Mouse (Mus musculus) kidney, adult 8-10 months (tissue): ENCODE data around the gene Igdcc3.

Experiments used
- DNase-seq, 2 experiments: peaks; one replicate each; pipeline ENCODE4 v3.0.0; 2022

The Igdcc3 gene

DNA sequence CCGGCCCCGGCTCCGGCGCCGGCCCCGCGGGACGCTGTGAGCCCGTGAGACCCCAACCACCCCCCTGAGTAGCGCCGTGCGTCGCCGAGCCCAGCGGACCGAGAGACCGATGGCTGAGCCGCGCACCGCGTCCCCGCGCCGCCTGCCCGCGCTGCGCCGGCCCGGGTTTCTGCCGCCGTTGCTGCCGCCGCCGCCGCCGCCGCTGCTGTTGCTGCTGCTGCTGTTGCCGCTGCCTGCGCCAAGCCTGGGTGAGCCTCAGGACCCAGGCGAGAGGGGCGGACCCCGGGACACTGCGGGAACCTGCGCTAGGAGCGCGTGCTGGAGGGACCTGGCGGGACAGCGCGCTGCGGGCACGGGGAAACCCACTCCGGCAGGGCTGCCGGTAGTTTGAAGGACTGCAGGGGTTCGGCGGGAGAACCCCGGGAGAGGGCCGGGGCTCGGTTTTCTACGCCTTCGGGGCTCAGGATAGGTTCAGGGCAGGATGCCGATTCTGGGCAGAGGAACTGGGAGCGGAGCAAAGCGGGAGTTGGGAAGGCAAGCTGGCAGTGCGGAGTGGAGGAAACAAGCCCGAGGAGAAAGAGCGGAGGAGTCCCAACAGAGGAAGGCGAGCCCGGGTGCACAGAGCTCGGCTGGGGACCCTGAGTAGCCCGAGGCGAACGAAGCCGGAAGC is 452 bp downstream of the Igdcc3 start:
- peak in 1 of 2 experiments; percentile 21 for DNase-seq

DNA sequence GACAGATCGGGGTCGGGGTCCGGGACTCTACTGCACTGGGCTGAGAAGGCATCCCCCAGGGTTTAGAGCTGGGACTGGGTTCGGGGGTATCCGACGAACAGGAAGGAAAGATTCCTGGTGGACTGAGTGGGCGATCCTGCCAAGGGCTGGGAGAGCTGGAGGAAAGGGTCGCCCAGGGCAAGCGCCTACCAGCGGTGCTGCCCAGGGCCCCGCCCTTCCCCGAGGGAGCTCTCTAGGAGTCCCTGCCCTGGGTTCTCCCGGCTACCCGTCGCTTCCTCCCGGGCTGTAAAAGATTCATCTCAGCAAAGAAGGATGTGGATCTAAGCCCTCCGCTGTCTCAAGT is 958 bp downstream of the Igdcc3 start:
- DNase-seq: no peak

DNA sequence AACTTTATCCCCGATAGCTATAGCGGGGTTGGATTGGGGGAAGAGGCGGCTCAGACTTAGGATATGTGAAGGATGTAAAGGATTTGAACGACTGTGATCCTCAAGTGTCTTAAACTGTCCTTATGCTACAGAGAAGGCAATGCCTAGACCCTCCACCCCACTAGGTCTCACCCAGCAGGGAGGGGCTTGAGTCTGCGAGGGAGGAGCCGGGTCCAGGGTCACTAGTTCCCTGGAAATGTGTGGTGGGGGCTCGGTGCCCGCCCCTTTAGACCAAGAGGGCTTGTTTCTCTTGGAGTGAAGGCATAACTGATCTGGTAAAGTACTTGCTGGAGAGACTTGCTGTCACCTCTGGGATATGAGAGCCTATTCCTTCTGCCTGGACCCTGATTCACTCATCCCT is 1.4 kb downstream of the Igdcc3 start:
- DNase-seq: no peak

DNA sequence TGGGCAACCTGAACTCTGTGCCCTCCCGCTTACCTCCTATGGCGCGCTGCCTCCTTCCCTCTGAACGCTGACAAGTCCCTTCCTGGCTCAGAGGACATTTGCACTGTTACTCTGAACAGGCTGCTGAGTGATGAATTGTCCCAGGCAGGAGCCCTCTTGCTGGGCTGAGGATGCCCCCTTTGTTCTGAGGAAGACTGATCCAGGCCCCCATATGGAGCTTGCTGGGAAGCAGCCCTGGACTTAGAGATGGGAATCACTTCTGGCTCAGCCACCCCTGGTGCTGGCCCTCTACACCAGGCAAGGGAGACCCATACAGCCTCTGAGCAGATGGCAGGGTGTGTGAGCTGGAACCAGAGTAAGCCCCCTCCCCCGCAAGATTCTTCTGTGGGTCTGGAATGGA is 5.0 kb downstream of the Igdcc3 start:
- DNase-seq: no peak

DNA sequence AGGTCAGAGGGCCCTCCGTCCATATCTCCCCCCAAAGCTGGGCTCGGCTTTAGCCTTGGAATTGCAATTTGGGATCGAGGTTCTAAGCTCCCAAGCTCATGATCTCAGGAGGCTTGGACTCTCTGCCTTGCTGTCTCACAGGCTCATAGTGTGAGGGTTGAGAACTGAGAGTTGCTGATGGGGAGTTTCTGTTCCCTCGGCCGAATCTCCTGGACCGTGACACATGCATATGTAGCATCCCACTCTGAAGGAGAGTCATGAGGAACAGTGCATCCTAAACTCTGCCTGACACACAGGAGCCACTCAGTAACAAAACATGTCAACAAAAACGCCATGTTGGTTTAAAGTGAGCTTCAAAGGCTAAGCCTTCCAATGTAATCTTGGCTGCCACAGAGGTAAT is 7.5 kb downstream of the Igdcc3 start:
- DNase-seq: no peak

DNA sequence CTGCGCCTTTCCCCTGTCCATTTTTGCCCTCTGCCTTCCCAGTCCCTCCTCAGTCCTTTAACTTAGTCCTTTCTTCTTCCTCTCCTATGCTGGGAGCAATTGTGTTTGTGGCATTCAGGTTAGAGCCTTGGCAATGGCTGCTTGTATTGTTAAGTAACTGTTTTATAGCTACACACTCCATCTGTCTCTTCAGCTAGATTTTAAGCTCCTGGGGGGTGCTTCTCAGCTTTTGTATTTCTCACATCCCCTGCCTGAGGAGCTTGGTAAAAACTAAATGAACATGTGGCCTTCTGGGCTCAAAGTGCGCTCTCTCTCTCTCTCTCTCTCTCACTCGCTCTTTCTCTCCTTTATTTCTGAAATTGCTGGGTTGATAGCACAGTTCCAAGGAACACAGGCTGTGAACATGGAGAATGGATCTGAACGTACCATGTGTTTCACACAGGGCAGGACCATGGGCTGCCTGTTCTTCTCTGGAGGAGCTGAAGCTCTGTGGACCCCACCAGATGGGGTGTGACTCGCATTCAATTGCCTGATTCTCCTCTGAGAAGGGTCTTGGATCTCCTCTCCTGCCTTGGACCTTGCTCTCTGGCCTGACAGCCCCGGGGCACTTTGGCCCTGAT is 11.8 kb downstream of the Igdcc3 start:
- no peak for DNase-seq

DNA sequence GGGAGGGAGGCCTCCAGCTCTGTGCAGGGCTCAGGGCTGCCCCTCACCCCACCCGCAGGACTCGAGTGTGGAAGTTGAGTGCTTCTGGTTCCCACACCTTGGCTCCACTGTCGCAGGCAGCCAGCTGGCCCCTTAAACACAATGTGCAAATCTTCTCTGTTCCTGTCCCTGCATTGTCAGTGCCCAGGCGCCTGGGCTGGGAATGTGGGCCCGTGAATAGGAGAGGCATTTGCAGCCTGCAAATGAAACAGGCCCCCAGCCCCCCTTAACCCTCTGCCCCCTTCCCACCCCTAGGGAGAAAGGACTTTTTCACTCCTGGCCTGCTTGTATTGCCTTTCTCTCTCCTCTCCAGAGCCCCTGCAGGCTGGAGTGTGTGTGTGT is 12.3 kb downstream of the Igdcc3 start:
- DNase-seq: peak; percentile 24 to 32

DNA sequence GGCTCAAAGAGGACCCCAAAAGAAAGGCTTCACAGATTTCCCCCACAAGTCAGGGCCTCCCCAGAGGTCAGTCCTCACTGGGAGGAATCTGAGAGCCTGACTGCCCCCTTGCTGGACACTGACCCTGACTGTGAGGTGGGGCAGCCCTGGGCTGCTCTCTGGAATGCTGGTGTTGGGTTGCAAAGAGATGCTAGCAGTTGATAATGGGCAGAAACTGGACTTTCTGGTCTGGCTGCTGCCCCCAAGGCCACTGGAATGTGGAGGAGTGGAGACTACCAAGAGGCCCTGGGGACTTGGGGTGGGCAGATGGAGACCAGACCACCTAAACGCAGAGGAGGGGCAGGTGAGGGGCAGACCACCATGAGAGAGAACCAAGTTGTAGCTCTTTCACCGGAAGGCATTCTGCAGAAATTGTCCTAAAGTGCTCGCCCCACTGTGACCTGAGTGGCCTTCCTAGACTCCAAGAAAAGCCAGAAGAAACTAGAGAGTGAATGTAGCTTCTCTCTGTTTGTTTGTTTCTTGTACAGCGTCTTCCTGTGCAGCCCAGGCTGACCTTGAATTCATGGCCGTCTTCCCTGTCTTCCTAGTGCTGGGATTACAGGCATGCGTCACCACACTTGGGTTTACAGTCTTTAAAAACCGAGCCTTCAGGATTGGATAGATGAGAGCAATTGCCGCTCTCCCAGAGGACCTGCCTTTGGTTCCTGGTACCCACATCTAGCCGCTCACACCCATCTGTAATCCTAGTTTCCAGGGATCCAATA is 13.9 kb downstream of the Igdcc3 start:
- peak; percentile 21 to 35 for DNase-seq

DNA sequence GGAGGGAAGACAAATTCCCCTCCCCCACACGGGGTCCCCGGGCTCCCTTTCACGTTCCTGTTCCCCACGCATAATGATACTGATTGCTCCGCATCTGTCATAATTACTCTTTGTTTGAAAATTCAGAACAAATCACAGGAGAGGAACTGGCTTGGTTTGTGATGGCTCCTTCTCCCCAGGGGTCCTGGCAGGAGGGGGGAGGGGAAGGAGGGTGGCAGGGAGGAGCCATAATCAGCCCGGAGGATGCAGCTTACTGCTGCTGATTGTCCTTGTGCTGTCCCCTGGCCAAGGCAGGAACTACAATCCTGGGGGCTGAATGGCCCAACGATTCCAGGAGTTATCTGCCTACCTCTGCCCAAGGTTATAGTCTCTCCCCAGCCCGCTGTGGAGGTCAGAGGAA is 15.6 kb downstream of the Igdcc3 start:
- DNase-seq: no peak

DNA sequence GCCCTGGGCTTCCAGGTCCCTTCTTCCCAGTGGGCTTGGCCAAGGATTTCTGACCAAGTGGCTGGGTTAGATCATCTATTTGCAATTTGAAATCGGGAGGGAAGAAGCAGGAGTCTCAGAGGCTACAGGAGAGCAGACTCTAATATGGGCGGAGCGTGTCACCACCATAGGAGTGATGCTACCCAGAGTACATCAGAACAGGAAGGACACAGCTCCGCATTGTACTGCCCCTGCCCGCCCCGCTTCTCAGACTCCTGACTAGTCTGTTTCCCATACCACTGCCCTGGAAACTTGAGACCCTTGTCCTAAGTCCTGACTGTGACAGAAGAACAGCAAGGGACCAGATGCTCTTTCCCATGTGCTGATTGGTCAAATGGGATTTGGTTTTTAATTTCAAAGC is 16.6 kb downstream of the Igdcc3 start:
- DNase-seq: no peak

DNA sequence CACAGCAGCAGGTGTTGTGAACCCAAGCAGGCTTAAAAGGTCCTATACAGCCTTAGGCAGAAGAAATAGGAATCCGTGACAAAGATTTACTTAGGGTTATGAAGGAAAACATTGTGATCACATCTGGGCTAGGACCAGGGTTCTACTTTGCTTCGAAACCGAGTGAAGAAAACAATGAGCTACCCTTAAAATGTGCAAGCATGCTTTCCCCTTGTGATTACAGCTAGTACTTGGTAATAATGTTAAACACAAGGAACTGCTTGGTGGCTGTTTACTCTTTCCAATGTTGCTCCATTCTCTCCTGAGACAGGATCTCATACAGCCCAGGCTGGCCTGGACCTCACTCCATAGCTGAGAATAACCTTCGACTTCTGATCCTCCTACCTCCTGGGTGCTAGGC is 20.2 kb downstream of the Igdcc3 start:
- DNase-seq: no peak

DNA sequence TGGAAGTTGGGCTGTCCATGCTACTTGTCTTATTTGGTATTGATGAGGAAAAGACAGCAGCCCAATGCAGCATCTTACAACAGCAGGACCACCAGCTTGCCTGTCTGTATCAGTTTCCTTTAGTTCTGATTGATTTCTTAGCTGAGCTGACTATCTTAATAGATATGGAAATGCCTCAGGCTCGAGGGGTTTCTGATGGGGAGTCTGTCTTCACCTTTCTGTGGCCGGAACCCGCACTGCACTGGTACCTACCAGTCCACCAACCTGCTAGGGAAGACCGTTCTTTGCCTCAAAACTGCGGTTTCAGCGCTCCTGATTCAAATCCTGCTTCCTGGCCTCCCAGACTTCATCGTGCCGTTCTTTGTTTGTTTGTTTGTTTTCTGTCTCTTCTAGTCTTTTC is 20.9 kb downstream of the Igdcc3 start:
- no peak for DNase-seq

DNA sequence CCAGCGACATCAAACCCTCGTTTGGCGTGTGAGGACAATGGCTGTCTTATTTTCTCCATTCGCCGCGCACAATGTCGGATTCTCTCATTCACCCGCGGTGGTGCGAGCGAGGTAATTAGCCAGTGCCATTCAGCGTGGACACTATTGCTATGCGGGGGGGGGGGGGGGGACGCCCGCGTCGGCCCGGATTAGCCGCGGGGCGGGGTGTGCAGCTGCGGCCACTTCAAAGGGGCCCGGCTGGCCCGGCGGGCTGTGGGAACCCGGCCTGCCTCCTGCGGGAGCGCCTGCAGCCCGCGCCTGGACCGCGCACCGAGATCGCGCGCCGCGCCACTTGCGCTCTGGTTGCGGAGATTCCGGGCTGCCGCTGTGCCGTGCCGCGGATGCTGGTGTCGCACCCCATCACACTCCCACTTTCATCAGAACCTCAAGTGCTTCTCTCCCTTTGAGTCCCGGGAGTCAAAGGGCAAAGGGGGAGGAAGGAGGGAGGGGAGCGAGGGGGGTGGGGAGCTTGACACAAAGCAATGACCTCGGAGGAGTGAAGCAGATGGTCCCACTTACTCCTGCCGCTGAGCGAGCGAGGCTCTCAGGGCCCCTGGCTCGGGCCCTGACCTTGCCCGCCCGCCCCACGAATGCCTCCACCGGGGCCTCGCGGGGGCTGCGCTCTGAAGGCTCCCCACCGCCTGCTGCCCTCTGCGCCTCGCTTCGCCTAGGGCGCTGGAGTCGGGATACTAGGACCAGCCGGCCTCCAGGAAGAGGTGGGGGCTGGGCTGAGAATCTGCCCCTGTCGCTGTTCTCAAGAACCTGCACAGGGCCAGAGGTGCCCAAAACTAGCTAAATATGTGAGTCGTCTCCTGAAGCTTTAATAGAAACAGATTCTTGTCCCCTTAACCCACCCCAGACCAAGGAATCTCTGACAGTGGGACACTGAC is 22.0 kb downstream of the Igdcc3 start:
- no peak for DNase-seq

DNA sequence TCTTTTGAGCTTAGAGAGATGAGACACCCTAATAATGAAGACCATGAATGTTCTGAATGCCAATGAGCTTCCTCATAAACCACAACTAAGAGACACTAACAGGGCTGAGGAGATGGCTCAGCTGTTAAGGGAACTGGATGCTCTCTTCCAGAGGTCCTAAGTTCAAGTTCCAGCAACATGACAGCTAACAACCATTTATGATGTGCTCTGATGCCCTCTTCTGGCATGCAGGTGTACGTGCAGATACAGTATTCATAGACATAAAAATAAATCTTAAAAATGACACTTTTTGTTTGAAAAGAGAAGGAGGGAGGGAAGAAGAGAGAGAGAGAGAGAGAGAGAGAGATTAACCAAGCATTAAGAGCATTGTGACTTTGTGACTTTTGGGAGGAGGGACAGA is 23.9 kb downstream of the Igdcc3 start:
- DNase-seq: no peak

DNA sequence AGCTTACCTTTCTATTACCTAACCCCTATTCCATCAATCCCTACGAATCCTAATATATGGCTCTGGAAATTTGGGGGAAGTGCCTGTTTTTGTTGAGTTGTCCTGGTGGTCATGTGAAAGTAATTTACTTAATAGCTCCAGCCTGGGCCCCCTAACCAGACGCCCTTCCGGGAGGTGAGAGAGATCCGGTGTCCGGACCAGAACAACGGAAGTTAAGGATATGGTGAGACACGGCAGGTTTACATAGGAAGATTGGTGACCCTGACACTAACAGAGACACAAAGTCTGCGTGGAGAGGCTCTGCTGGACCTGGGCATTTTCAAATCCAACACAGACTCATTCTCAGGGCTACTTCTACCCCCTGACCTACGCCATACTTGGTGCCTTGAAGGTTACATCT is 25.4 kb downstream of the Igdcc3 start:
- DNase-seq: no peak

DNA sequence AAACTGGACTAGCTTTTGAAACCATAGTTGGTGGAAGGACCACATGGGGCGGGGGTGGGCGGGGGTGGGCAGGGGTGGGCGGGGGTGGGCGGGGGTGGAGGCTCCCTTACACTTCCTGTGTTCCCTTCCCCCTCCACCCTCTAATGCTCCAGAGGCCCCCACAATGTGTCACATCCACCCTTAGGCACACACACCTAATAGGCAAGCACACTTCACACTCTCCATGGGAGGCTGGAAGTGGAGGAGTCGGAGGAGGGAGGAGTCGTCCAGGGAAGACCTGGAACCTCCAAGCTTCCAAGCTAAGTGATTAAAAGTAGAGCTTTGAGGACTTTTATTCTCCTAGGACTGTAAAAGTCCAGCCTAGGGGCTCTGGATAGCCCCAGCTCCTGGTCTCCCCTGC is 27.5 kb downstream of the Igdcc3 start:
- DNase-seq: no peak

DNA sequence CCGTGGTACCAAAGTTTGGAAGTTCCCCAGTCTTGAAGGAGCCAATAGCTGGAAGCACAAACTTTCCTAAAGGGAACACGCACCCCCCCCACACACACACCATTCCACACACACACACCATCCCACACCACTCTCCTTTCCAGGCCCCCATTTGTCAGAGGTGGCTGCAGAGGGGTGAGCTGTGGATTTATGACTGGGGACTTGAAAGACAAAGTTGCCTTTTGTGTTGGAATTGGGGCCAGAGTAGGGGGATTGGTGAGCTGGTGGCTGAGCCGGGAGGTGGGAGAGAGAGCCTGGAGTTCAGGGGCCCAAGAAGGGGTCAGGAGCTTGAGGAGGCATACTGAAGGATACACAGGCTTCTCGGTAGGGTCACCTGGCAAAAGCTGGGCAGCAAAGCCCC is 28.0 kb downstream of the Igdcc3 start:
- no peak for DNase-seq

DNA sequence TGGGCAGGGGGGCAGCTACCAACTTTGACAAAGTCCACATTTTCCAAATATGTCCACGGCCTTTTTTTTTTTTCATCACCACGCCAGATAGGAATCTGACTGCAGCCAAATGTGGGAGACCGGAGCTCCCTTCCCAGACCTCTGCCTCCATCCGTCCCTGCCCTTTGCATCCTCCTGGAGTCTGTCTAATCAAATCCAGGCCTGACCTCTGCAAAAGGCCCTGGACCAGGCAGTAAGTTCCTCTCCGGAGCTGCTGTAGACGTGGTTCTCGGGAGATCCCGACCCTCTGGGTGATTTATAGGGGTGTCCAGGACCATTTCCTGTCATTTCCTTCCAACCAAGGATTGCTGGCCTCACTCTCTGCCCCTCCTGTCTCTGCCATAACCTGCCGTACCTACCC is 31.7 kb downstream of the Igdcc3 start:
- DNase-seq: no peak

DNA sequence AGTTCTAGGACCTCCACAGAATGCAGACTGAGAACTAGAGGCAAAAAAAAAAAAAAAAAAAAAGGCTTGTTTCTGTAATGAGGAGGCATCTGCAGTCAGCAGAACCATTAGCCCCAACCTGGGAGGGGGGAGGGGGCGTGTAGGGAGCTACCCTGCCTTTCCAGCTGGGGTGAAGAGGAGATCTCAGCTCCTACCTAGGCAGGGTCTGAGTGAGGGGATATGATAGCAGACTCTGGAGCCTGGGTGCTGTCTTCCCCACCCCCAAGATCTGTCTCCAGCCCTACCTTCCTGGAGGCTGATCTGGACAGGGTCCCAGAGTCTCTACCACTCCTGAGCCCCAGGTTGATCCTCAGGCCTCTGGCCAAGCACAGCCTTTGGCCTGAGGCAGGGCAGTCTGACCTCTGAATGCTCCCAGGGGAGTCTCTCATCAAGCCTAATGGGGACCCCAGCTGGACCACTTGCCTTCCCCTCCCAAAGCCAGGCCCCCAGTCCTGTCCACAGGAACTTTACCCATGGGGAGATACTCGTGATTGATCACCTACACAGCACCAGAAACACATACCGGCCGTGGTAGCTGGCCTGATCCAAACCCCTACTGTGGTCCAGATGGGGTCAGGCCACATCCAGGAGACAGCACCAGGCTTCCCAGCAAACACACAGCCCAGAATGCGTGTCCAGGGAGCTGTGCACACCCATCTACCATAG is 34.4 kb downstream of the Igdcc3 start:
- no peak for DNase-seq

DNA sequence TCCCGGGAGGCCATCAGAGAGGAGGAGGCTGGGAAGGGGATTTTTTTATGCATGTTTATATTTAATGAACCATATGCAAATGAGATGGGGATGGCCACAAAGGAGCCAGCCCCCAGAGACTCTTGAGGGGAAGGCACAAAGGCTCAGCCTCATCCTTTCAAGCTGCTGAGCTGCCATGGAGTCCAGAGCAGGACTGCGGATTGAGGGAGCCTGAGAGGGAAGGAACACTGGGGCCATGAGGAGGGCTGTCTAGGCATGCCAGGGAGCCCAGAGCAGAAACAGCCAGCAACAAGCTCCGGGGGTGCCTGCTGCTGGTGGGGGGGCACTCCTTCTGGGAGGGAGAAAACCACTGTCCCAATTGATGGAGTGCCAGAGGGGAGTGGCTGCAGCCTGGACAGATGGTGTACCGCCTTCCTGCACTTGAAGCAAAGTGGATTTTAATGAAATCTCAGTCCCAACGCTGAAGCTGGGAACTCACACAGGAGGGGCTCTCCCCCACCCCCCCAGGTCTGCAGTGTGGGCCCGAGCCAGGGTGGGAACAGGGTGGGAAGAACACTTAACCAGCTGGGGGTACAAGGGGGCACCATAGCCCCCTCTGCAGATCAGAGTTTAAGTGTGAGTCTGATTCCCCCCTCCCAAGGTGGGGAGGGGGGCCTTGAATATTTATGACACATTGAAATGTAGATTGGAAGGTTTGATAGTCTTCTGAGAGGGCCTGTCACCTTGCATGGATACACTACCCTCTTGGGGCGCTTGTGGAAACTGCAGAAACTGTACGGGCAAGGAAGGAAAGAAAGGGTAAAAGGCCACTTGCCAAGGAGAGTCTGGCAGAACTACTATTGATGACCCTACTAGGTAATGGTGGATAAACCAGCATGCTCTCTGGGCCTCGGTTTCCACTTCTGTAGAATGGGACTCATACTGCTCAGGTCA is 35.2 kb downstream of the Igdcc3 start:
- DNase-seq: no peak

DNA sequence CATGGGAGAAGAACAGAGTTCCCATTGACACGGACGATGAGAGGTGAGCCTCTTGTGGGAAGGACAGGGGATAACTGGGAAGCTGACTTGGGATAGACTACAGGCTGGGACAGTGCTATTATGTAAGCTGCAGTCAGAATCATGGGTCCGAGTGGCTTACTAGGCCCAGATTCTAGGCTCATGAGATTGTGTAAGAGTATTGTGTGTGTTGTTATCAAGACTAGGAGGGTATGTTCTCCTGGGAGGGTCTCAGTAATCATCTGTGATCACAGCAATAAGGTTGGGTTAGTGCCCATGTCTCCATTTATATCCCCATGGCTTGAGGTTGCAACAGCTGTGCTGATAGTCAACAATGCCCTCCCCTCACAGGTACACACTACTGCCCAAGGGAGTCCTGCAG is 36.5 kb downstream of the Igdcc3 start:
- DNase-seq: no peak

DNA sequence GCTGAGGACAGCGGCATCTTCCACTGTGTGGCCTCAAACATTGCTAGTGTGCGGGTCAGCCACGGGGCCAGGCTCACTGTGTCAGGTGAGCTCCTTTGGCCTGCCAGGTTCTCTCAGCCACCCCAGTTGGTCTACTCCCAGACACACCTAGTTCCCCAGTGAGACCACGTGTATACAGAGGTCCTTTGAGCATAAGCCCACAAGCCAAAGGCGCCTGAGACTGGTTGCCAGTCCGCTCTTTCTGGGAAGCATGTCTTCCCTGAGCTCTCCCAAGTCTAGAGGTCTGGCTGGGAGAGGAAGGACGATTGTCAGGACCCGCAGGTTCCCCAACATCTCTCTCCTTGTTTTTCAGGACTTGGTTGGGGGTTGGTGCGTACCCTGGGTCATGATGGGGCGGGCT is 36.9 kb downstream of the Igdcc3 start:
- no peak for DNase-seq
